Mouse (Mus musculus) embryo, embryonic 10.5 days (tissue): ENCODE results near the gene L2hgdh.

Experiments used
- DNase-seq: peaks from one replicate; pipeline ENCODE4 v3.0.0-alpha.2; 2015; ENCODE audit warnings: low spot score

L2hgdh gene

GRCm38 (mm10) chr12:69729246-69729645, 4.6 kb upstream of the L2hgdh start:
- no peak for DNase-seq

GRCm38 (mm10) chr12:69724018-69724710, 509 bp downstream of the L2hgdh start:
- DNase-seq, result no peak

- DNase-seq, result no peak
Measured at GRCm38 (mm10) chr12:69723376-69723775, 1.3 kb downstream of the L2hgdh start.

GRCm38 (mm10) chr12:69722857-69723256, 1.8 kb downstream of the L2hgdh start:
- DNase-seq, result no peak

DNA sequence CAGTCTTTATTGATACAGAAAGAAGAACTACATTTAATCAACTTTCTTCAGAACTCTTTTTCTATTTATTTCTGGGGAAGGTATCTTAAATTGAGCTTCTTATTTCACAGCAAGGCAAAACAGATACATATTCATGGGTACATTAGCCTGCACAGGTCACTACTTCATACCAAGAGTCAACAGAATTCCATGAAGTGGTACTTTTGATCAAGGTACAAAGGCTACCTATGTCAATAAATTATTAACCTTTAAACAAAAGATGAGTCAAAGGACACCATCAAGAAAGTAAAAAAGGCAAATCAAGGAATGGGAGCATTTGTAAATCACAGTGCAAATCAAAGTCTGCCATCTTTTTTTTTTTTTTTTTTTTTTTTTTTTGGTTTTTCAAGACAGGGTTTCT, 11.0 kb downstream of the L2hgdh start:
- no peak for DNase-seq

DNA sequence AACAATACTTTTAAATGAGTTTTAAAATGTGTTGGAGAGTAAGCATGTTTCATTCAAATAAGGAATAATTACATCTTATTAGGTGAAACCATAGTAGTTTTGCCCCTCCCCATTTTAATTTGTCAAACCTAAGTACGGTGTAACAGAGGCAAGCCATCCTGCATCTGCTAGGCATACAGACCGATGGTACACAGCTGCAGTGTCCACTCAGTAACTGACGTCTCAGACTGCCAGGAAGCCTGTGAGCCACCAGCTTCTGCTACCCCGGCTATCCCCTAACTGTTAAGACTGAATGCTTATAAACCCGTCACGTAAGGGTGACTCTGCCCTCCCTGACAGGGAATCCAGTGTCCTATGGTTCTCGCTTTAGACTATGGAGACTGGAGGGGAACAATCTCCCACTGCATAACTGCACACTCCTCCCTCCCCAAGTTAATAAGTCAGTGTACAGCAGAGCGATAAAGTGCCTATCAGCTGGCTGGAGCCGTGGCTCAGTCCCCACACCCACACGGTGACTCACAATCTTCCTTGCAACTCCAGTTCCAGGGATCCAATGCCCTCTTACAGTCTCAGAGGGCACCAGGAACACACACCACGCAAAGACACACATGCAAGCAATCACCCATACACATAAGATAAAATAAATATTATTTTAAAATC, 19.7 kb downstream of the L2hgdh start:
- no peak for DNase-seq

- no peak for DNase-seq
Measured at GRCm38 (mm10) chr12:69698352-69698751, 26.3 kb downstream of the L2hgdh start.

- peak; percentile 72 for DNase-seq
Measured at GRCm38 (mm10) chr12:69696746-69697145, 27.9 kb downstream of the L2hgdh start.

- DNase-seq, result no peak
Measured at GRCm38 (mm10) chr12:69693471-69693870, 31.2 kb downstream of the L2hgdh start.

- DNase-seq, result no peak
Measured at GRCm38 (mm10) chr12:69690714-69691113, 34.0 kb downstream of the L2hgdh start.

DNA sequence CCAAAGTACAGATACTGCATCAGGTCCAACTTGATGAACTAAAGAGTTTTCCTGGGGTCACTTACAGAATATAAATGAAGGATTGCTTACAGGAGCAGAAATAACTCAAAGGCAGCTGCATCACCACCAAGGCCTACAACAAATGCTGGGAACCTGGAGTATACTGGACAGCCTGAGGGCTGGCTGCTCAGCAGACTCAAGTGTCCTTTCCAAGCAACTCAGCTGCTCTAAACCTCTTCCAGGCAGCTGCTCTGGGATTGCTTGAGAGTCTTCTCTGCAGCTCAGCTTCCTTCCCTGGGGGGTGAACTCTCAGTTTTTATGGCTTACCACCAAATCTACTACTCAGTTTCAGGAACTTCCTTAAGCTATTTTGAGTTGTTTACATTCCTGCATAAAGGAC, 35.6 kb downstream of the L2hgdh start:
- no peak for DNase-seq

DNA sequence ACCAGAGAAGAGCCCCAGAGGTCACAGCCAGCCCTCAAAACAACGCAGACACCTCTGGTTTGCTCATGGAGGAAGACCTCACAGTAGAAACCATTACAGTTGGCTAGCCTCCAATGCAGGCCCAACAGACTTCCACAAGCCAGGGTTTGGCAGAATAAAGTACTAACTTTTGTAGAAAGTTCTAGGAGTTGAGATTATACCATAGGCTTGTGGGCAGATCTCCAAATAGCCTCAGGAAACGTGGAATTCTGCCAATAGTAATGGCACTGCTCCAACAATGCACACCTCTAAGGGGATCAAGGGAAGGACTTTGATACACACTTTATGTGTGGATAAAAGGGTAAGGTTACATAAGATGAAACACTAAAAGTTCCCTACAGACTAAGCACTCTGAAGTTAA, 36.3 kb downstream of the L2hgdh start:
- DNase-seq, result no peak

- no peak for DNase-seq
Measured at GRCm38 (mm10) chr12:69683537-69683936, 41.1 kb downstream of the L2hgdh start.

DNA sequence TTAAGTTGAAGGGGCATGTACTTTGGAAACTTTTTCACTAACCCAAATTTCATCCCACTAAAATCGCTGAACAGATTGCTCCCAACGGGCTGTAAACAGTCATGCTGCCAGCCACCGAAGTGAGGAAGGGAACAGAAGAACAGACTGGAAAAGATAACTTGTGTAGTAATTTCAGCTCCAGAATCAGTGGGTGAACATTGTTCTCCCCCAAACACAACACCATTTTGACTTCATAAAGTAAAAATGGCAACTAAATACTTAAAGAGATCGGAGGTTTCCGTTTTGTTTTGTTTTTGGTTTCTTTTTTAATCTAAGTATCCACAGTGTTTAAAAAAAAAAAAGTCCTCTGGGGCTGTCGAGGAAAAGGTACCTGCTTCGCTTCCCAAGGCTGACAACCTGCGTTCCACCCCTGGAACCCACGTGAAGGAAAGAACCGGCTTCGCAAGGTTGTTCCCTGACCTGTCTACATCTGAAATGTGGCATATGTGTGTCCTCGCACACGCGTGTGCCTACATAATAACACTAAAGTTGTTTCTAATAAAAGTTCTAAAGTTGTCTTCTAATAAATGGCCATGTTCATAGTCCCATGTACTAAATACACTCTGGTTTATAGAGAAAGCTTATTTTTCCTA, 41.8 kb downstream of the L2hgdh start:
- peak; percentile 45 for DNase-seq

GRCm38 (mm10) chr12:69682065-69682787, 42.4 kb downstream of the L2hgdh start:
- DNase-seq, result peak; percentile 89

DNA sequence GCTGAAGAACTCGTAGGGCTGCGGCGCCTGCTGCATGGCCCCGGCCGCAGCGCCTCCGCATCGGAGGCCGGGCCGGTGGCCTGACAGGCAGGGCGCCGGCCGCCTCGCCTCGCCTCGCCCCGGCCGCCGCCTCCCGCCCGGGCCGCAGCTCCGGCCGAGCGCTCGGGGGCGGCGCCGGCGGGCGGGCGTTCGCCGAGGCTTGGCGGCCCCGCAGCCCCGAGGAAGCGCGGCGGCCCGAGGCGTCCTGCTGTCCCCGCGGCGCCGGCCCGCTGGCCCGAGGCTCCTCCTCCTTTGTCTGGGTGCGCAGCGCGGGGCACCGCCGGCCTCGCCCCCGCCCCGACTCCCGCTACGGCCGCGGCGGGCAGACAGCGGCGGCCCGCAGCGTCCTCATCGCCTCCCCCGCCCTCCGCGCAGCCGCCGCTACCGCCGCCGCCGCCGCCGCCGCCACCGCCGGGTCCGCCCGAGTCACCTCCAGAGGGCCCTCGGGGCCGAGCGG, 43.1 kb downstream of the L2hgdh start, which contains the start of gene Sos2:
Gene Sos2 (minus strand): TSS at position 287 of the 496 bp plus-strand sequence.
- DNase-seq, result peak; percentile 66

DNA sequence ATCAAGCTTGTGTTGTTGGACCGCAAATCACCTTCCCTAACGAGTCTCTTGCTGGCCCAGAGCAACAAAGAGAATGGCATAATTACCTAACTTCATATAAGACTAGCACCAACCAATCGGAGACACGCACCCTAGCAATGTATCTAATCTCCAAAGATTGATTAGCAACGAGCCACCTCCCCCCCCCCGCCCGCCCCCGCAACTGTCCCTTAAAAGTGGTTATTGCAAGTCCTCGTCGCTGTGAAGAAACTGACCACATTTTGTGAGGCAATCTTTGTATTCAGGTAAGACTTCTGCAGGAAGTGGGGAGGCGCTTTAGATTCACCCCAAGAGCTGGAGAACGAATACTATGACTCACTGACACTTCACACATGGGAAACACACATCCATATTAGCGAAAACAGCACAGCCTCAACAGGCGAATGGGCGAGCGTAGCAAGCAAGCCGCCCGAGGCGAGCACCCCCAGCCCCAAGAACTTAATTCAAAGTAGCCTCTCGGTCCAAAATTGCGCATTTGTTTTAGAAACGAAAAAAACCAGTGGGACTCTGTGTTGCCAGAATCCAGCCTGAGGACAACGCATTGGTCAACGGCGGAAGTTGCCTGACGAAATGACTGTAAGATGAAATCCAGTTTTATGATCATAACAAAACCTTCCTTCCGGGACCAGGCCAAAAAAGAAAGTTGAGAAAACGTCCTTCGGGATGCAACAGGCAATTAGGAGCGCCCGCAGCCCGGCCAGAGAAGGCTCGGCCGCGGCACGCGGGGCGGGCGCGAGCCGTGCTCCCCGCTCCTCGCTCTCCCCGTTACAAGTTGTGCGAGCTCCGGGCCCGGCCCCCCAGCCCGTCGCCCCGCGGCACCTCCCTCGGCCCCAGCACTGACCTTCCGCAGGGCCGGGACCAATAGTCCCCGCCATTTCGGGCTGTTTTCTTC, 43.8 kb downstream of the L2hgdh start:
- peak; percentile 70 for DNase-seq

DNA sequence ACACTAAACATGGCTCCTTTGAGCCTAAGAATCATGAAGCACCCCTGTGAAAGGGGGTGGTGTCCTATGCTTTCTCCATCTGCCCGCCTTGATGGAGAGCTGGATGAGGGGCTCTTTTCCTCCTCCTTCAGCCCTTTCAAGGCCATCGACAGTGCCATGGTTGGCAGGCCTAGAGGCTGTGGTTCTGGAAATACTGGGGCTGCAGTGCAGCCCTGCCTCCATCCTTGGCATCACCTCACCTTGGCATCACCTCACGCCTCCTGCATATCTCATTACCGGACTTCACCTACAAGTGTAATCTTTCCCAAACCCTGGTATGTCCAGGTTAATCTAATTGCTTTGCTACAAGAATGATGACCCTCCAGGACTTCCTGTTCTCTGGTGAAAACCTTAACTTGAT, 48.5 kb downstream of the L2hgdh start:
- no peak for DNase-seq

DNA sequence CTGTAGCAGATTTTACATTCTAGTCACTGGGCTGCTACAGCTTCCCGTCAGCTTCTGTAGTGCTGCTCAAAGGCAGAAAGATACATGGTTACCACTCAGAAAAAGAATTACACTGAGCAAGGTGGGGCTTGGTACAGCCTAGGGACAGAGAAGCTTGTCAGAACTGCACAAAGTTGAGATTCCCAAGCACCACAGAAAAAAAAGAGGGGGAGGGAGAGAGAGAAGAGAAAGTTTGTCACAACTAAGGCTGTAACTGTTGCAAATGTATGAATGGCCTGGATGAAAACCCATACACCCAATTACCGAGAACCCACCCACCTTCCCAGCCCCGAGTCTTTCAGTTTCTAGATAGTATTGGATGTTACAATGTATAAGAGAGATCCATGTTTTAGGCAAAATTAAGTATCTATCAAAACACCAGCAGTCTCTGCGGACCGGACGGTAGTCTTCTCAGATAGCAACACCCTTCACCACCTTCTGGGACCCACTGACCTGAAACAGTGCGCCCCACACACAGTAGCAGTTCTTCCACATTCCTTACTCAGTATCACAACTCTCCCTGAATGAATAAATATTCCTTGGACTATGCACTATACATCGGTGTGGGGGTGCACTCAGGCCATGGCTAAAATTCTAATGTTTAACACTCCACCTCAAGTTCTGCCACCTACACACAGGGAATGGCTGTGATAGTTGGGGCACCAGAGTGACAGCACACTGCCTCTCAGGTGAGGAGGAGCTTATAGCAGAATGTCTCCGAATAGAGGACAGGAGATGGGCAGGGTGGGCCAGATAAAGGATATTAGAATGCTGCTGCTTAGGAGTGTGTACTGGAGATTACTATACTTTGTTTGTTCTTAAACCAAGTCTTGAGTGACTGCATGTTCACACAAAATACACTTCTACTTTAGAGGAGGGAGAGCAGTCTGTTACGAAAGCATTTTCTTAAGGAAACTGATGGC, 49.8 kb downstream of the L2hgdh start:
- no peak for DNase-seq

DNA sequence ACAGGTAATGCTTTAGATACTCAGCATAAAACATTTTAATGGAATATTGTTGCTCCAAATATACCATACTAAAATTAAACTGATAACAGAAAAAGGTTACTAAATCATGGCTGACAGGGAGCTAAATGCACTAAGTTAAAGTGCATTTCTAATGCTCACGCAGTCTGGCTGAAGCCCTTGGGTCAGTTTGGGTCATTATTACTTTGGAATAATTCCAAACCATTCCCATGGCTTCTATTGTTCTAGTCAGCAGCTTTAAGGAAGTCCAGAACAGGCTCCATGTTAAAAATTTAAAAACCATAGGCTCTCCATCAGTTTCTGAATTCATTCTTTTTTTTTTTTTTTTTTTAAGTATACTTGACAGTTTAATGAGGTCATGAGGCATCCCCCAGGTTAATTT, 50.5 kb downstream of the L2hgdh start:
- DNase-seq, result no peak
